Mouse (Mus musculus) midbrain, embryonic 12.5 days (tissue): ENCODE results near the gene Phf21a. TPM values are rescaled to one million over a fixed set of nuclear protein-coding genes. Genes with fewer than 3 reads are reported as not detected.
"Not testable (repeated sequence)": the region's sequence is repeated elsewhere in the genome, so short reads cannot be mapped to it uniquely, and the experiment has no call there.

Experiments used
- ATAC-seq: fragments of 200-750 bp; cut with Nextera tagmentation; 2 replicates; pipeline ENCODE4 v1.8.0; 2017; ENCODE audit warnings: low read depth, moderate TSS enrichment, moderate library complexity; ENCODE audit not compliant: low FRiP score
- H3K27ac ChIP-seq: fragments of 300-500 bp; sonication (generic); replicated peaks from 2 replicates; pipeline ENCODE4 v1.5.1; 2016; ENCODE audit warnings: mild to moderate bottlenecking
- H3K27me3 ChIP-seq: fragments of 300-500 bp; sonication (generic); 2 replicates; pipeline ENCODE4 v1.6.1; 2016; ENCODE audit warnings: mild to moderate bottlenecking
- H3K36me3 ChIP-seq: fragments of 300-500 bp; sonication (generic); 2 replicates; pipeline ENCODE4 v1.6.1; 2016
- H3K4me1 ChIP-seq: fragments of 300-500 bp; sonication (generic); 2 replicates; pipeline ENCODE4 v1.6.1; 2016
- H3K4me2 ChIP-seq: fragments of 300-500 bp; sonication (generic); replicated peaks from 2 replicates; pipeline ENCODE4 v1.6.1; 2016; ENCODE audit warnings: mild to moderate bottlenecking, moderate library complexity
- H3K4me3 ChIP-seq: fragments of 300-500 bp; sonication (generic); 2 replicates; pipeline ENCODE4 v1.5.1; 2016; ENCODE audit warnings: mild to moderate bottlenecking
- H3K9ac ChIP-seq: fragments of 300-500 bp; sonication (generic); replicated peaks from 2 replicates; pipeline ENCODE4 v1.6.1; 2016; ENCODE audit warnings: mild to moderate bottlenecking, moderate library complexity
- H3K9me3 ChIP-seq: fragments of 300-500 bp; sonication (generic); 2 replicates; pipeline ENCODE4 v1.6.1; 2016; ENCODE audit warnings: mild to moderate bottlenecking
- WGBS: fragments of 180-500 bp; shearing (Covaris S2); methylation state at CpG from one replicate; pipeline ENCODE4 v1.1.7; 2016; 5-methylcytosine and 5-hydroxymethylcytosine counted together
- polyA plus RNA-seq: library from polyadenylated mRNA; unstranded; fragments of >200 nt; fragmentation: Nextera tagmentation; extraction: Ambion mirVana; gene quantifications from 2 replicates; pipeline ENCODE4 v1.2.1, GENCODE M21; 2016

Gene Phf21a
- polyA plus RNA-seq, 1 experiment from 2014 or later, result 45.6 TPM

DNA sequence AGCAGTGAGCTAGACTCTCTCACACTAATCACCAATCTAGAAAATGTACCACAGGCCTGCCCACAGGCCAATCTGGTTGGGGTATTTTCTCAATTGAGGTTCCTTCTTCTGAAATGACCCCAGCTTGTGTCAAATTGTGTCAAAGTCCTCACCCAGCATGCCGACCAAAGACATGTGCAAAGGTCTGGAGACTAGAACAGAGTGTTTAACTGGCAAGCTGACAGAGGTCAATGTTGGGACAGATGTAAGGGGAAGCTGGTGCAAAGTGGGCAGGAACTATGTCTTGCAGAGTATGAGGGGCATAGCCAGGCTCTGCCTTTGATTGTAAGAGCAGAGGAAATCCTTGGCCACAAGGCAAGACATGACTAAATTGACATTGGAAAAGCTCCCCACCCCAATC is 7.2 kb upstream of the Phf21a start:
- no peak overlapping the region for H3K4me2 ChIP-seq
- no peaks in the 10 kb centered on the region for H3K27me3 ChIP-seq
- WGBS, result 83% methylated on average over 1 of the region's 1 CpGs
- H3K4me1 ChIP-seq, result no peaks in the 10 kb centered on the region
- no peaks in the 10 kb centered on the region for H3K36me3 ChIP-seq
- no peak overlapping the region for H3K27ac ChIP-seq
- ATAC-seq, result no peak
- no peak overlapping the region for H3K4me3 ChIP-seq
- H3K9me3 ChIP-seq, result no peaks in the 10 kb centered on the region
- no peak overlapping the region for H3K9ac ChIP-seq

DNA sequence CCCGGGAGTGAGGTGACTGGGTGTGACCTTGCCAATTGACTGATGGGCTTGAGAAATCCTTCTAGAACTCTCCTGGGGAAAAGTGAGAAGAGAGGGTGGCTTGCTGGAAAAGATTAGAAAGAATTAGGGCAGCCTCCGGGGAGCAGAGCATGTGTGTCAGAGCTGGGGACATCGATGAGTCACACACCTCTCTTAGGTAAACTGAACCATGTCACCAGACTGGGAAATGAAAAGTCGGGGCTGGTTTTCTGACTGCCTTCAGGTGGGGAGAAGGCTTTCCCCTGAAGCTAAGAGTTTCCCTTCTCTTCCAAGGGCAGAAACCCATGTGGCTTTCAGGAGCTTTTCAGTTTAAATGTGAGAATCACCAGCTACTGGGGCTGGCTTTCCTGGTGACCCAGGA is 5.9 kb upstream of the Phf21a start:
- Histone ChIP-seq H3K4me3 (no peak overlapping the region), H3K36me3 (no peaks in the 10 kb centered on the region), H3K4me2 (no peak overlapping the region), H3K27me3 (no peaks in the 10 kb centered on the region), H3K27ac (no peak overlapping the region), H3K9me3 (no peaks in the 10 kb centered on the region), H3K4me1 (no peaks in the 10 kb centered on the region), H3K9ac (no peak overlapping the region)
- 77% methylated on average over 4 of the region's 4 CpGs for WGBS
- ATAC-seq, result no peak

DNA sequence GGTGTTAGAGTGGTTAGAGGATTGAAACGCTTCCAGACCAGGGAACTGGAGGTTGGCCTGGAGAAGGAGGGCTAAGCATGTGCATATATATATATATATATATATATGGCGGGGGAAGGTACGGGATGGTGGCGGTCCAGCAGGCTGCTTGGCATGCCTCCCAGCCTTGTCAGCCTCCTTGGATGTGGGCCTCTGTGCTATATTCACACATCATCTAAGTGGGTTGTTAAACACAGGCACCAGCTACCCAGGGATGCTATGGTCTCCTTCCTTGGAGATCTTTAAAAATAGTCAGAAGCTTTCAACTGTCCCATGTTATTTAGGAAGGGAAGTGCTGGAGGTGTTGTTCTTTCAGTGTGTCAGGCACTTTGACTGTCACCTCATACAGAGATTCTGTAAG is 3.1 kb upstream of the Phf21a start:
- Histone ChIP-seq H3K27ac (no peak overlapping the region), H3K4me1 (no peaks in the 10 kb centered on the region), H3K27me3 (no peaks in the 10 kb centered on the region), H3K9me3 (no peaks in the 10 kb centered on the region), H3K4me2 (no peak overlapping the region), H3K36me3 (no peaks in the 10 kb centered on the region), H3K4me3 (no peak overlapping the region), H3K9ac (no peak overlapping the region)
- ATAC-seq, result no peak
- 96% methylated on average over 4 of the region's 4 CpGs for WGBS

DNA sequence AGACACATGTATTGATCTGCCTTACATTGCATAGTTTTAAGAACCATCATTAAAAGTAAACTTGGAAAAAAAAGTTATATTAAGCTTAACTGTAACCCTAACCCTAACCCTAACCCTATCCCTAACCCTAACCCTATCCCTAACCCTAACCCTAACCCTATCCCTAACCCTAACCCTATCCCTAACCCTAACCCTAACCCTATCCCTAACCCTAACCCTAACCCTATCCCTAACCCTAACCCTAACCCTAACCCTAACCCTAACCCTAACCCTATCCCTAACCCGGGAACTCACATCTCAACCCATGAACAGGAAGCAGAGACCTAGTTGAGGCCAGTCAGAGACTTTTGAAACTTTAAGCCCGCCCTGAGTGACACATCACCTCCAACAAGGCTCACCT is 586 bp downstream of the Phf21a start:
- not testable (repeated sequence) for H3K4me1 ChIP-seq, ATAC-seq
- WGBS, result 92% methylated on average over 2 of the region's 2 CpGs

DNA sequence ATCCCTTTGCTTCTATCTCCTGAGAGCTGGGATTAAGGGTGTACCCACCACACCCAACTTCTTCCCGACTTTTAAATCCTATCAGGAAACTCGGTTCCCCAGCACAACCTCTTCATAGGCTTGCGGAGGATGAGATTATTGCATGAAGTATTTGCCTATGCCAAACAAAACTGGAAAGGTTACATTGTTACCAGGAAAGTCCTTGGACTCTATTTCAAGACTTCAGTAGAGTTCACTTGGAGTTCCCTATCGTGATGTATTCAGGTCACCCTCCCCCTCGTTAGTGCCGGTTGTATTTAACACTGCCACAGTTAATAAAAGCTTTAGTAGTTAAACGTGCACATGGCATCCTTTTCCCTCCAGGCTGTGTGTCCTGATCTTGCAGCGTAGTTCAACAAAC is 1.2 kb downstream of the Phf21a start:
- H3K4me1 ChIP-seq, result no peaks in the 10 kb centered on the region
- no peak overlapping the region for H3K9ac ChIP-seq
- H3K9me3 ChIP-seq, result no peaks in the 10 kb centered on the region
- H3K4me2 ChIP-seq, result no peak overlapping the region
- H3K4me3 ChIP-seq, result no peak overlapping the region
- ATAC-seq, result no peak
- H3K36me3 ChIP-seq, result no peaks in the 10 kb centered on the region
- no peaks in the 10 kb centered on the region for H3K27me3 ChIP-seq
- H3K27ac ChIP-seq, result no peak overlapping the region
- WGBS, result 77% methylated on average over 8 of the region's 8 CpGs

More for the DNA sequence above, 586 bp downstream of the Phf21a start:
- not testable (repeated sequence) for H3K4me2 ChIP-seq, H3K9me3 ChIP-seq, H3K9ac ChIP-seq, H3K4me3 ChIP-seq, H3K36me3 ChIP-seq, H3K27ac ChIP-seq, H3K27me3 ChIP-seq

DNA sequence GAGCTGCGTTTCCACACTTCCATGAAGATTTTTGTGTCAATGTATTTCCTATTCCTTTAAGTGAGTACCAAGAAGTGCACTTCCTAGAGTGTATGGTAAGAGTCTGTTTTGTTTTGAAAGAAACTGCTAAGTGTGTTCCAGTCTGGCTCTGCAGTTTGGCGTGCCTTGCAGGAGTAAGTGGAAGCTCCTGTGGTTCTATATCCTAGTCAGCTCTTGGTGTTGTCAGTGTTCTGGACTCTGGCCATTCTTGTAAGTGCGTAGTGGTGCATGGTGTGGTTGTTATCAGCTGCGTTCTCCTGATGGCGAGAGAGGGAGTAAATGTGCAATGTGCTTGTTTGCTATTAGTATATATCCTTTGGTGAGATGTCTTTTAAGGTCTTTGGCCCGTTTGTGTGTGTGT is 7.9 kb downstream of the Phf21a start:
- WGBS, result 87% methylated on average over 6 of the region's 6 CpGs

DNA sequence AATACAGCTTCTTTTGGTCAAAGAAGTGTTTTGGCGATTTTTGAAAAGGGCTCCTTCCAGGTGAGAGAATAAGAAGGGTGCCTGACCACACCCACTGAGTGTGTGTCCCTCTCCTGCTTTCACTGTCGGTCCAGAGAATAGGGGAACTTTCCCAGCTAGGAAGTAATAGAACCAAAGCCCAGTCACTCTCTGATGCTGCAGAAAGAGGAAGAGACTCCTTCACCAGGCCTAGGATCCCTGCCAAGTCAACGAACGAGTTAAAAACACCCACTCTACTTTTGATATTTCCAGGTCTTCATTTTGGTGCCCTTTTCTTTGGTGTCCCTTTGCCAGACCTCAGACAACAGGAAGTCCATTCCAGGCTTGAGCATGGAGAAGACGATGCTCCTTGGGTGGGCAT is 31.6 kb downstream of the Phf21a start:
- no peak overlapping the region for H3K4me3 ChIP-seq
- no peaks in the 10 kb centered on the region for H3K9me3 ChIP-seq
- H3K27ac ChIP-seq, result no peak overlapping the region
- WGBS, result 82% methylated on average over 5 of the region's 5 CpGs
- no peaks in the 10 kb centered on the region for H3K4me1 ChIP-seq
- no peak for ATAC-seq
- no peaks in the 10 kb centered on the region for H3K36me3 ChIP-seq
- no peak overlapping the region for H3K4me2 ChIP-seq
- H3K9ac ChIP-seq, result no peak overlapping the region
- no peaks in the 10 kb centered on the region for H3K27me3 ChIP-seq

More for the DNA sequence above, 7.9 kb downstream of the Phf21a start:
- H3K36me3 ChIP-seq, result no peaks in the 10 kb centered on the region
- no peak overlapping the region for H3K4me3 ChIP-seq
- H3K9ac ChIP-seq, result no peak overlapping the region
- H3K27me3 ChIP-seq, result no peaks in the 10 kb centered on the region
- H3K4me2 ChIP-seq, result no peak overlapping the region
- no peak for ATAC-seq
- no peak overlapping the region for H3K27ac ChIP-seq
- 0 out of 2 replicates have a peak, but pooled peaks cover 7% of the 10 kb centered on the region for H3K9me3 ChIP-seq
- no peaks in the 10 kb centered on the region for H3K4me1 ChIP-seq

DNA sequence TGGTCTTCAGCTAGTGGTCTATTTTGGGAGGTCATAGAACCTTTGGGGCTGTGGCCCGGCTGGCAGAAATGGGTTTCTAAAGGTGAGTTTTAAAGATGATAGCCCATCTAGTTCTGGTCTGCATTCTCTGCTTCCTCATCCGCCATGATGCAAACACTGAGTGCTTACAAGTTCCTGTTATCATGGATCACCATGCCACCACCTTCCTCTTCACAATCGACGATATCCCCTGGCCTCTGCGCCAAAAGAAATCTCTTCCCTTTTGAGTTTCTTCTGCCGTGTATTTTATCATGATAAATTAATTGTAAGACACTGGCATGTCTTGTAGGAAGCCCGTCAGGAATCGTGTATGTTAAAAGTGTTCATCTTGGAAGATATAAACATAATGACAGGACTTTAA is 32.4 kb downstream of the Phf21a start:
- Histone ChIP-seq H3K27me3 (no peaks in the 10 kb centered on the region), H3K27ac (no peak overlapping the region), H3K9ac (no peak overlapping the region), H3K4me3 (no peak overlapping the region), H3K4me2 (no peak overlapping the region), H3K9me3 (no peaks in the 10 kb centered on the region), H3K36me3 (no peaks in the 10 kb centered on the region), H3K4me1 (no peaks in the 10 kb centered on the region)
- WGBS, result 93% methylated on average over 8 of the region's 8 CpGs
- ATAC-seq, result no peak

DNA sequence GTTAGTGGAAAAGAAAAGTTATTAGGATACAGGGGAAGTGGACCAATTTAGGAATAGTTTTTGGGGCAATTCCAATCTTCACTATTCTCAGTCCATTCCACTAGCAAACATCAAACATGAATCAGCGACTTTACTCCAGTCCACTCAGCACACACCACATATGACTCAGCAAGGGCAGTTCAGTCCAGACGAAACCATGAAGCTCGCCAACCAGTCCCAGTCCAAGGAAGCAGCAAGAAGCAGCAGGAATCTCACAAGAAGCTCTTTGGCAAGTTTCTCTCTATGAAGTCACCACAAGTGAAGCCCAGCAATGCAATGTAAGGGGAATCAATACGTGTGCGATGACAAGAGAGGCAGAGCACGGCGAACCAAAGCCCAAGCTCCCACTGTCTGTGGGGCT is 37.2 kb downstream of the Phf21a start:
- no peak overlapping the region for H3K4me3 ChIP-seq
- no peaks in the 10 kb centered on the region for H3K4me1 ChIP-seq
- H3K4me2 ChIP-seq, result no peak overlapping the region
- no peaks in the 10 kb centered on the region for H3K36me3 ChIP-seq
- no peaks in the 10 kb centered on the region for H3K27me3 ChIP-seq
- no peak for ATAC-seq
- no peaks in the 10 kb centered on the region for H3K9me3 ChIP-seq
- H3K9ac ChIP-seq, result no peak overlapping the region
- H3K27ac ChIP-seq, result no peak overlapping the region
- WGBS, result 98% methylated on average over 7 of the region's 7 CpGs

DNA sequence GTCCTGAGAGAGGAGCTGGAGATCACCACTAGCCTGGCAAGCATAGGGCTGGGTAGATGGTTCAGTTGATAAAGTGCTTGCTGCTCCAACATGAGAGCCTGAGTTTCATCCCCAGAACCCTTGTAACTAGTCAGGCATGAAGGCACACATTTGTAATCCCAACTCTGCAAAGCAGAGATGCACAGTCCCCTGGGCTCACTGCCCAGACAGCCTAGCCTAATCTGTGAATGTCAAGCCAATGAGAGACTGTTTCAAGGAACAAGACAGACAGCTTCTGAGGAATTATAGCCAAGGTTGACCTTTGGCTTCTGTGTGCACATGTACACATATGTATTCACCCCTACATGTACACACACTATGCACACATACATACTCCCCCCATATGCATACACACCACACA is 45.8 kb downstream of the Phf21a start:
- no peaks in the 10 kb centered on the region for H3K9me3 ChIP-seq
- H3K4me3 ChIP-seq, result no peak overlapping the region
- H3K27me3 ChIP-seq, result no peaks in the 10 kb centered on the region
- H3K4me1 ChIP-seq, result peaks cover 11% of the 10 kb centered on the region
- no peak overlapping the region for H3K4me2 ChIP-seq
- no peak overlapping the region for H3K27ac ChIP-seq
- H3K36me3 ChIP-seq, result no peaks in the 10 kb centered on the region
- ATAC-seq, result no peak
- H3K9ac ChIP-seq, result no peak overlapping the region

DNA sequence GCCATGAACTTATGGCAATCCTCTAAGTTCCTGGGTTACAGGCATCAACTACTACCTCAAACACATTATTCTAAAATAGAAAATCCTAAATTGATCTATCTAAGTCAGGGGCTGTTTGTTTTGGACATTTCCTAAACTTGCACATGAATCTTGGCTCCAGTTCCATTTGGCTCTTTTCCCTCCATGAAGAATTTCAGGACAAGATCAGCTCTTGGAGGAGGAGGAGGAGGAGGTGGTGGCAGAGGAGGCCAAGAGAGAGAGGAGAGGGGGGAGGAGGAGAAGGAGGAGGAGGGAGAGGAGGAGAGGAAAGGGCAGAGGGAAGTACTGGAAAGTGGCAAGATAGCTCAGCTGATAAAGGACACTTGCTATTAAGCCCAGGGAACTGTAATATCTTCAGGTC is 46.4 kb downstream of the Phf21a start:
- peaks cover 11% of the 10 kb centered on the region for H3K4me1 ChIP-seq
- no peak overlapping the region for H3K4me2 ChIP-seq
- no peaks in the 10 kb centered on the region for H3K27me3 ChIP-seq
- no peak overlapping the region for H3K4me3 ChIP-seq
- no peak for ATAC-seq
- H3K9me3 ChIP-seq, result no peaks in the 10 kb centered on the region
- H3K27ac ChIP-seq, result no peak overlapping the region
- H3K36me3 ChIP-seq, result no peaks in the 10 kb centered on the region
- no peak overlapping the region for H3K9ac ChIP-seq

DNA sequence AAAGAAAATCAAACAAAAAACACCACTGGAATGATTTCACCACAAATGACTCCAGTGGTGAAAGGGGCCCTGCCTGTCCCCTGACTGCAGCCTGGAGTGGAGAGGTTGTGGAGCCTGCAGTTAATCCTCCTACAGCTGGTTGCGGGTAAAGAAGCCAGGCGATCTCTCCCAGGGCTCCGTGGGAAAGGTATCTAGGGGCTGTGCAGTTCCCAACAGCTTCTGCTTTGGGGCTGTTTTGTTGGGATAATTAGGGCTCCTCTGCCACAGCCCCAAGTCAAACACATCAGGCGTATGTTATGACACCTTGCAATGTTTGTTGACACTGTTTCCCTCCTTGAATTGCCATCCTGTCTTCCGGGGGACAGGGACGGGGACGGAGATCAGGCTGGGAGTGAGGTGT is 47.5 kb downstream of the Phf21a start:
- Histone ChIP-seq H3K36me3 (no peaks in the 10 kb centered on the region), H3K9ac (no peak overlapping the region), H3K27ac (no peak overlapping the region), H3K9me3 (no peaks in the 10 kb centered on the region), H3K4me1 (peaks cover 11% of the 10 kb centered on the region), H3K4me3 (no peak overlapping the region), H3K27me3 (no peaks in the 10 kb centered on the region), H3K4me2 (peak overlapping the region; percentile 8; the same call in 1 of the 2 replicates)
- 21% methylated on average over 7 of the region's 7 CpGs for WGBS
- ATAC-seq, result no peak

DNA sequence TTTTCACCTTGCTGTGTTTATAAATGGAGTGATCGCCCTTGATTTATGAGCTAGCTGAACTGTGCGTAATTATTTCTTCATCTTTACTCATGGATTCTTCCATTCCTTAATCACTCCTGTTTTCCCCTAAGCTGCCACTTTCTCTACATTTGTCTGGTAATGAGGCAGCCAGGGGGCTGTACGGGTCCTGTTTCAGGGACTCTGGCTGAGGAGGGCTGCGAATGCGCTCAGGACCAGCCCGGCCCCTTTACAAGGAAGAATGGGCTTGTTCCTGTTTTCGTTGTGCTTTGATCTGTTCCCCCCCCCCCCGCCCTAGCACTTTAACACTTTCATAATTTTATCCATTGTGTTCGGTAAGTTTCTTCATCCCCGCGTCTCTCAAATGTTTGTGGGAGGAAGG is 48.2 kb downstream of the Phf21a start:
- WGBS, result 24% methylated on average over 11 of the region's 11 CpGs
- peak overlapping the region; percentile 8; the same call in 1 of the 2 replicates for H3K4me2 ChIP-seq

More for the DNA sequence above, 48.2 kb downstream of the Phf21a start:
- H3K9me3 ChIP-seq, result no peaks in the 10 kb centered on the region
- H3K9ac ChIP-seq, result no peak overlapping the region
- no peak for ATAC-seq
- H3K4me3 ChIP-seq, result no peak overlapping the region
- H3K27ac ChIP-seq, result no peak overlapping the region
- no peaks in the 10 kb centered on the region for H3K27me3 ChIP-seq
- no peaks in the 10 kb centered on the region for H3K36me3 ChIP-seq
- peaks cover 11% of the 10 kb centered on the region for H3K4me1 ChIP-seq
